Mouse (Mus musculus) testis, adult 10 weeks (tissue): ENCODE data around the gene Gal3st2. TPM values are rescaled to one million over a fixed set of nuclear protein-coding genes. Genes with fewer than 3 reads are reported as not detected.

Experiments
- polyA plus RNA-seq: library from polyadenylated mRNA; stranded (reverse); fragments of 350-450 nt; fragmentation: Illumina TruSeq; extraction: RNeasy Lipid Tissue Mini Kit (QIAGEN cat#74804); gene quantifications from one replicate; pipeline ENCODE4 v1.2.3, GENCODE M21; 2014; ENCODE audit warnings: low read depth, low replicate concordance

The Gal3st2 gene
- 1.4 TPM for polyA plus RNA-seq

GRCm38 (mm10) chr1:93861048-93861447, at the start of gene Gal3st2:
Gal3st2 (plus strand) TSS chr1:93861306.

GRCm38 (mm10) chr1:93824609-93825008, 36.5 kb upstream of the Gal3st2 start, which contains the start of gene D2hgdh:
D2hgdh (plus strand) TSS chr1:93824909.

GRCm38 (mm10) chr1:93918011-93918410, 56.9 kb downstream of the Gal3st2 start, which contains the start of gene Gal3st2b:
Gal3st2b (plus strand) TSS chr1:93918311.

Other genes with a start within 250 kb of the Gal3st2 start
- gene Stk25, start 202.6 kb upstream of the Gal3st2 start, polyA plus RNA-seq, result 22.7 TPM
- 0.52 TPM for gene Bok, start 175.6 kb upstream of the Gal3st2 start, polyA plus RNA-seq
- 47.5 TPM for gene Atg4b, start 109.8 kb upstream of the Gal3st2 start, polyA plus RNA-seq
- 46.9 TPM for gene Thap4, start 106.4 kb upstream of the Gal3st2 start, polyA plus RNA-seq
- gene Dtymk, start 59.4 kb upstream of the Gal3st2 start, polyA plus RNA-seq, result 67.9 TPM
- 7.4 TPM for gene Ing5, start 57.3 kb upstream of the Gal3st2 start, polyA plus RNA-seq
- 6.7 TPM for gene D2hgdh, start 36.4 kb upstream of the Gal3st2 start, polyA plus RNA-seq
- gene Gal3st2b, start 57.0 kb downstream of the Gal3st2 start, polyA plus RNA-seq, result not detected
- gene Gal3st2c, start 129.2 kb downstream of the Gal3st2 start, polyA plus RNA-seq, result not detected
- not detected for gene Neu4, start 159.1 kb downstream of the Gal3st2 start, polyA plus RNA-seq
- gene Pdcd1, start 191.2 kb downstream of the Gal3st2 start, polyA plus RNA-seq, result not detected